Mouse (Mus musculus) cerebellum, adult (tissue): Measurements from ENCODE around the gene Man2a2.
"Not testable (repeated sequence)": the region's sequence is repeated elsewhere in the genome, so short reads cannot be mapped to it uniquely, and the experiment has no call there.

Experiments used
- ATAC-seq: cut with Nextera tagmentation; 2 replicates; pipeline ENCODE4 v1.9.2; 2017; ENCODE audit warnings: mild to moderate bottlenecking, moderate library complexity, mixed read lengths; ENCODE audit not compliant: insufficient number of reproducible peaks, low FRiP score, low TSS enrichment

The Man2a2 gene

GRCm38 (mm10) chr7:80342858-80343257 is 28.3 kb downstream of the Man2a2 start, which contains the start of gene Hddc3:
Gene Hddc3 (plus strand): TSS chr7:80343104.
- ATAC-seq = peak; percentile 11; the same call in 1 of the 2 replicates

GRCm38 (mm10) chr7:80341793-80342192 is 29.4 kb downstream of the Man2a2 start:
- no peak for ATAC-seq

- peak; percentile 29; the same call in 1 of the 2 replicates for ATAC-seq
These were observed 30.4 kb downstream of the Man2a2 start, which contains the start of gene Unc45a for GRCm38 (mm10) chr7:80340793-80341192. Gene Unc45a (minus strand): TSS chr7:80341005.

- peak; percentile 91 for ATAC-seq
These were observed 31.2 kb downstream of the Man2a2 start for GRCm38 (mm10) chr7:80339793-80340628.

GRCm38 (mm10) chr7:80339371-80339770 is 31.8 kb downstream of the Man2a2 start:
- no peak for ATAC-seq

GRCm38 (mm10) chr7:80336932-80337331 is 34.2 kb downstream of the Man2a2 start:
- ATAC-seq = no peak

- ATAC-seq = no peak
These were observed 36.3 kb downstream of the Man2a2 start for GRCm38 (mm10) chr7:80334848-80335247.

GRCm38 (mm10) chr7:80331433-80331832 is 39.7 kb downstream of the Man2a2 start:
- no peak for ATAC-seq

GRCm38 (mm10) chr7:80330278-80330677 is 40.9 kb downstream of the Man2a2 start:
- peak; percentile 41; the same call in 1 of the 2 replicates for ATAC-seq

GRCm38 (mm10) chr7:80326076-80326475 is 45.1 kb downstream of the Man2a2 start:
- ATAC-seq = no peak

GRCm38 (mm10) chr7:80325292-80325868 is 45.8 kb downstream of the Man2a2 start:
- ATAC-seq = no peak

GRCm38 (mm10) chr7:80324816-80325119 is 46.4 kb downstream of the Man2a2 start:
- ATAC-seq = not testable (repeated sequence)

- ATAC-seq = peak; percentile 96
These were observed 46.9 kb downstream of the Man2a2 start, which contains the start of gene Rccd1 for GRCm38 (mm10) chr7:80324043-80324815. Gene Rccd1 (minus strand): TSS chr7:80324454.

- ATAC-seq = no peak
These were observed 47.8 kb downstream of the Man2a2 start for GRCm38 (mm10) chr7:80323336-80323735.

- no peak for ATAC-seq
These were observed 51.2 kb downstream of the Man2a2 start for GRCm38 (mm10) chr7:80319846-80320496.

GRCm38 (mm10) chr7:80318670-80319069 is 52.5 kb downstream of the Man2a2 start:
- no peak for ATAC-seq

GRCm38 (mm10) chr7:80317439-80318115 is 53.6 kb downstream of the Man2a2 start:
- no peak for ATAC-seq

- no peak for ATAC-seq
These were observed 55.4 kb downstream of the Man2a2 start for GRCm38 (mm10) chr7:80315733-80316132.

- ATAC-seq = no peak
These were observed 60.4 kb downstream of the Man2a2 start for GRCm38 (mm10) chr7:80310771-80311170.

- no peak for ATAC-seq
These were observed 63.4 kb downstream of the Man2a2 start for GRCm38 (mm10) chr7:80307766-80308165.
